Mouse (Mus musculus) MEL (cell line): ENCODE results near the gene Rab3a. TPM values are rescaled to one million over a fixed set of nuclear protein-coding genes. Genes with fewer than 3 reads are reported as not detected.

ENCODE experiments used
- DNase-seq: peaks from one replicate; pipeline ENCODE4 v3.0.0; 2011; ENCODE audit warnings: low read depth, low spot score
- H3K27ac ChIP-seq: 2 replicates; pipeline ENCODE4 v1.5.1; 2012; ENCODE audit warnings: low read depth, mild to moderate bottlenecking, control low read depth, low read length, moderate library complexity; ENCODE audit not compliant: control insufficient read depth
- H3K27me3 ChIP-seq, 2 experiments: fragments of 150-350 bp in 1 of 2; sonication (generic) in 1 of 2; 2 replicates each; pipeline ENCODE4 v1.6.1; 2012; ENCODE audit warnings: low read length in 2 of 2, mild to moderate bottlenecking in 2 of 2, improper control_type of control experiment in 1 of 2, moderate library complexity in 1 of 2; ENCODE audit not compliant: insufficient read depth in 2 of 2, control insufficient read depth in 1 of 2
- H3K36me3 ChIP-seq, 2 experiments: 2 replicates each; pipeline ENCODE4 v1.6.1; 2012 to 2014; ENCODE audit warnings: low read length in 2 of 2, improper control_type of control experiment in 1 of 2, inconsistent platforms in 1 of 2, mild to moderate bottlenecking in 1 of 2; ENCODE audit not compliant: insufficient read depth in 2 of 2, control insufficient read depth in 1 of 2
- H3K4me1 ChIP-seq, 2 experiments: fragments of 150-350 bp in 1 of 2; sonication (generic) in 1 of 2; 2 replicates each; pipeline ENCODE4 v1.6.1; 2012; ENCODE audit warnings: low read length in 2 of 2, improper control_type of control experiment in 1 of 2, mild to moderate bottlenecking in 1 of 2; ENCODE audit not compliant: insufficient read depth in 2 of 2, control insufficient read depth in 1 of 2
- H3K4me3 ChIP-seq, 2 experiments: fragments of 150-350 bp in 1 of 2; sonication (generic) in 1 of 2; 2 replicates each; pipeline ENCODE4 v1.5.1; 2012; ENCODE audit warnings: low read depth in 2 of 2, low read length in 2 of 2, mild to moderate bottlenecking in 2 of 2, moderate library complexity in 2 of 2, control low read depth in 1 of 2, improper control_type of control experiment in 1 of 2; ENCODE audit not compliant: control insufficient read depth in 1 of 2, insufficient read depth in 1 of 2
- H3K79me2 ChIP-seq: 2 replicates; pipeline ENCODE4 v1.6.1; 2012; ENCODE audit warnings: mild to moderate bottlenecking, low read length, moderate library complexity; ENCODE audit not compliant: control insufficient read depth, poor library complexity, insufficient read depth
- H3K9ac ChIP-seq: 2 replicates; pipeline ENCODE4 v1.6.1; 2012; ENCODE audit warnings: low read depth, mild to moderate bottlenecking, control low read depth, low read length, moderate library complexity; ENCODE audit not compliant: control insufficient read depth, poor library complexity, severe bottlenecking
- H3K9me3 ChIP-seq: fragments of 150-350 bp; sonication (generic); replicated peaks from 2 replicates; pipeline ENCODE4 v1.6.1; 2012; ENCODE audit warnings: mild to moderate bottlenecking, low read length, improper control_type of control experiment, moderate library complexity; ENCODE audit not compliant: insufficient read depth
- CHD2 ChIP-seq: IDR thresholded peaks from 2 replicates; pipeline ENCODE4 v1.6.1; 2011; ENCODE audit warnings: low read length, improper control_type of control experiment
- ETS1 ChIP-seq: IDR thresholded peaks from 2 replicates; pipeline ENCODE4 v1.6.1; 2012; ENCODE audit warnings: low read depth, mild to moderate bottlenecking, inconsistent platforms, low read length, improper control_type of control experiment, moderate library complexity
- GABPA ChIP-seq: IDR thresholded peaks from 2 replicates; pipeline ENCODE4 v1.6.1; 2012; ENCODE audit warnings: low read depth, mild to moderate bottlenecking, inconsistent platforms, low read length, improper control_type of control experiment, moderate library complexity
- GATA1 ChIP-seq: IDR thresholded peaks from 2 replicates; pipeline ENCODE4 v1.6.1; 2011; ENCODE audit warnings: low read depth, low read length, improper control_type of control experiment
- HCFC1 ChIP-seq: IDR thresholded peaks from 2 replicates; pipeline ENCODE4 v1.6.1; 2012; ENCODE audit warnings: low read depth, mild to moderate bottlenecking, inconsistent platforms, low read length, improper control_type of control experiment, moderate library complexity
- JUND ChIP-seq: IDR thresholded peaks from 2 replicates; pipeline ENCODE4 v1.6.1; 2011; ENCODE audit warnings: low read depth, mild to moderate bottlenecking, improper control_type of control experiment, low read length
- KAT2A ChIP-seq: conservative IDR thresholded peaks from 2 replicates; pipeline ENCODE4 v1.6.1; 2012; ENCODE audit warnings: low read depth, low read length, improper control_type of control experiment, inconsistent platforms
- MAZ ChIP-seq: IDR thresholded peaks from 2 replicates; pipeline ENCODE4 v1.6.1; 2012; ENCODE audit warnings: low read depth, mild to moderate bottlenecking, inconsistent platforms, low read length, improper control_type of control experiment
- MXI1 ChIP-seq: IDR thresholded peaks from 2 replicates; pipeline ENCODE4 v1.6.1; 2011; ENCODE audit warnings: mild to moderate bottlenecking, low read depth, low read length, improper control_type of control experiment
- MYB ChIP-seq: IDR thresholded peaks from 2 replicates; pipeline ENCODE4 v1.6.1; 2011; ENCODE audit warnings: mild to moderate bottlenecking, low read depth, low read length, improper control_type of control experiment
- MYC ChIP-seq: IDR thresholded peaks from 2 replicates; pipeline ENCODE4 v1.6.1; 2011; ENCODE audit warnings: low read depth, mild to moderate bottlenecking, low read length, improper control_type of control experiment, moderate library complexity
- NELFE ChIP-seq: IDR thresholded peaks from 2 replicates; pipeline ENCODE4 v1.6.1; 2011; ENCODE audit warnings: low read depth, low read length, improper control_type of control experiment
- NRF1 ChIP-seq: IDR thresholded peaks from 2 replicates; pipeline ENCODE4 v1.6.1; 2014; ENCODE audit warnings: low read depth, mild to moderate bottlenecking, inconsistent platforms, low read length, improper control_type of control experiment, moderate library complexity; ENCODE audit not compliant: poor library complexity, insufficient read depth, severe bottlenecking
- POLR2A ChIP-seq, 2 experiments: IDR thresholded peaks; 2 replicates each; pipeline ENCODE4 v1.6.1; 2011 to 2012; ENCODE audit warnings: low read length in 2 of 2, mild to moderate bottlenecking in 2 of 2, control low read depth in 1 of 2, improper control_type of control experiment in 1 of 2, low read depth in 1 of 2, moderate library complexity in 1 of 2; ENCODE audit not compliant: control insufficient read depth in 1 of 2, insufficient read depth in 1 of 2, poor library complexity in 1 of 2
- POLR2AphosphoS2 ChIP-seq: IDR thresholded peaks from 2 replicates; pipeline ENCODE4 v1.6.1; 2011; ENCODE audit warnings: low read length, improper control_type of control experiment
- RCOR1 ChIP-seq: IDR thresholded peaks from 2 replicates; pipeline ENCODE4 v1.6.1; 2012; ENCODE audit warnings: low read depth, mild to moderate bottlenecking, inconsistent platforms, low read length, improper control_type of control experiment
- TAL1 ChIP-seq: IDR thresholded peaks from 2 replicates; pipeline ENCODE4 v1.6.1; 2012; ENCODE audit warnings: mild to moderate bottlenecking, inconsistent platforms, low read length, moderate library complexity, mixed read lengths
- TBP ChIP-seq: IDR thresholded peaks from 2 replicates; pipeline ENCODE4 v1.8.0; 2011; ENCODE audit warnings: low read depth, low read length, improper control_type of control experiment
- TCF12 ChIP-seq: IDR thresholded peaks from 2 replicates; pipeline ENCODE4 v1.6.1; 2014; ENCODE audit warnings: low read depth, mild to moderate bottlenecking, inconsistent platforms, low read length, improper control_type of control experiment, moderate library complexity
- USF1 ChIP-seq: IDR thresholded peaks from 2 replicates; pipeline ENCODE4 v1.6.1; 2014; ENCODE audit warnings: low read depth, mild to moderate bottlenecking, inconsistent platforms, low read length, improper control_type of control experiment, moderate library complexity
- USF2 ChIP-seq, 2 experiments: IDR thresholded peaks; 2 replicates each; pipeline ENCODE4 v1.6.1; 2011 to 2012; ENCODE audit warnings: improper control_type of control experiment in 2 of 2, low read length in 2 of 2, borderline replicate concordance in 1 of 2, inconsistent platforms in 1 of 2, low read depth in 1 of 2, mild to moderate bottlenecking in 1 of 2; ENCODE audit not compliant: insufficient read depth in 1 of 2
- ZC3H11A ChIP-seq: IDR thresholded peaks from 2 replicates; pipeline ENCODE4 v1.6.1; 2012; ENCODE audit warnings: low read depth, mild to moderate bottlenecking, inconsistent platforms, low read length, improper control_type of control experiment
- ZMIZ1 ChIP-seq: IDR thresholded peaks from 2 replicates; pipeline ENCODE4 v1.6.1; 2012; ENCODE audit warnings: low read depth, mild to moderate bottlenecking, inconsistent platforms, low read length, improper control_type of control experiment, moderate library complexity
- polyA plus RNA-seq, 2 experiments: library from polyadenylated mRNA; stranded (reverse) in 1 of 2; unstranded in 1 of 2; fragments of >175 nt in 1 of 2; fragments of >200 nt in 1 of 2; gene quantifications; 2 replicates each; pipeline versions ENCODE4 v1.2.1 to v1.2.4; 2012; ENCODE audit warnings: low replicate concordance in 2 of 2, low read depth in 1 of 2; ENCODE audit not compliant: insufficient read length in 2 of 2, insufficient read depth in 1 of 2, missing spikeins in 1 of 2
- total RNA-seq: library from RNA; depleted of rRNA; stranded (reverse); fragments of 300-350 nt; gene quantifications from 2 replicates; pipeline ENCODE4 v1.2.3, GENCODE M21; 2012

The Rab3a gene
- total and polyA plus RNA-seq, 3 experiments, result 1.8 to 5.6 TPM; not detected in 1

- no peak for TF ChIP-seq GABPA
- TF ChIP-seq POLR2A (IDR thresholded peaks at IDR 0.05; ENCODE audit: control insufficient read depth in 1 of 2, insufficient read depth in 1 of 2, low read depth in 1 of 2, low read length in 2 of 2, poor library complexity in 1 of 2), result no peak
- TF ChIP-seq MXI1, result no peak
- TF ChIP-seq POLR2AphosphoS2, result no peak
Observed at GRCm38 (mm10) chr8:70770748-70771147, 16.3 kb downstream of the Rab3a start (continued).

GRCm38 (mm10) chr8:70771217-70771616 lies 16.7 kb downstream of the Rab3a start:
- TF ChIP-seq TCF12 (no peak), NRF1 (no peak), MXI1 (no peak), ETS1 (no peak), MYC (no peak), JUND (no peak), MYB (no peak), ZC3H11A (no peak), TBP (no peak), ZMIZ1 (no peak), HCFC1 (no peak), NELFE (no peak), GATA1 (no peak), KAT2A (no peak), TAL1 (no peak), USF1 (no peak), CHD2 (no peak), USF2 (IDR thresholded peaks at IDR 0.05; ENCODE audit: borderline replicate concordance in 1 of 2, insufficient read depth in 1 of 2, low read depth in 1 of 2, low read length in 2 of 2) (no peak), MAZ (no peak), RCOR1 (no peak)
- Histone ChIP-seq H3K27ac (no peak overlapping the region), H3K79me2 (peaks cover 4% of the 10 kb centered on the region; the same call in 1 of the 2 replicates), H3K9me3 (no peaks in the 10 kb centered on the region), H3K27me3 (no peaks in the 10 kb centered on the region), H3K9ac (no peak overlapping the region), H3K4me1 (0 out of 4 replicates have a peak, but pooled peaks cover 0 to 5% of the 10 kb centered on the region in 2 experiments), H3K36me3 (no peaks in the 10 kb centered on the region; a peak in 1 of 4 replicates), H3K4me3 (no peak overlapping the region)
- no peak for DNase-seq
